Mouse (Mus musculus) lung, postnatal 0 days (tissue): ENCODE measurements around the gene Plpp1.

Experiments
- CTCF ChIP-seq: IDR thresholded peaks from 2 replicates; pipeline ENCODE4 v1.5.1; 2016; ENCODE audit warnings: antibody characterized with exemption, mild to moderate bottlenecking
- EP300 ChIP-seq: IDR thresholded peaks from 2 replicates; pipeline ENCODE4 v1.6.1; 2016; ENCODE audit warnings: antibody characterized with exemption, mild to moderate bottlenecking, control low read depth

GRCm38 (mm10) chr13:112762548-112762947 is 38.0 kb upstream of the Plpp1 start:
- TF ChIP-seq CTCF (no peak), EP300 (no peak)
